Mouse (Mus musculus): Measurements from ENCODE around the gene Wdr47. TPM values are rescaled to one million over a fixed set of nuclear protein-coding genes. Genes with fewer than 3 reads are reported as not detected.
"Not testable (repeated sequence)": the region's sequence is repeated elsewhere in the genome, so short reads cannot be mapped to it uniquely, and the experiment has no call there.

Wdr47 gene
- polyA plus RNA-seq, 1 experiment from 2014 or later = 8.5 TPM

GRCm38 (mm10) chr3:108567990-108568877, 22.8 kb upstream of the Wdr47 start:
- Histone ChIP-seq H3K9ac (ENCODE audit: low read depth, low read length) (no peak overlapping the region), H3K27me3 (ENCODE audit: control insufficient read depth, insufficient read depth, low read length) (no peaks in the 10 kb centered on the region), H3K4me2 (replicated peaks; ENCODE audit: low read depth, low read length) (no peak overlapping the region), H3K4me1 (ENCODE audit: control insufficient read depth, insufficient read depth, low read length) (peaks cover 10% of the 10 kb centered on the region), H3K4me3 (ENCODE audit: low read length) (no peak overlapping the region), H3K9me3 (ENCODE audit: control insufficient read depth, low read length) (no peaks in the 10 kb centered on the region), H3K36me3 (ENCODE audit: control insufficient read depth, insufficient read depth, low read length) (no peaks in the 10 kb centered on the region), H3K27ac (ENCODE audit: low read depth, low read length) (no peak overlapping the region)
- no peak for ATAC-seq (ENCODE audit: low FRiP score, low TSS enrichment)
- 58% methylated on average over 15 of the region's 15 CpGs for WGBS

GRCm38 (mm10) chr3:108569636-108570035, 21.4 kb upstream of the Wdr47 start:
- not testable (repeated sequence) for ATAC-seq (ENCODE audit: low FRiP score, low TSS enrichment)
- peaks cover 16% of the 10 kb centered on the region for H3K4me1 ChIP-seq (ENCODE audit: control insufficient read depth, insufficient read depth, low read length)

GRCm38 (mm10) chr3:108570813-108571212, 20.3 kb upstream of the Wdr47 start:
- peak overlapping the region; percentile 62; the same call in 1 of the 2 replicates for H3K4me3 ChIP-seq (ENCODE audit: low read length)
- no peak for ATAC-seq (ENCODE audit: low FRiP score, low TSS enrichment)
- H3K4me2 ChIP-seq (replicated peaks; ENCODE audit: low read depth, low read length) = peak overlapping the region; percentile 39
- H3K36me3 ChIP-seq (ENCODE audit: control insufficient read depth, insufficient read depth, low read length) = no peaks in the 10 kb centered on the region
- H3K27me3 ChIP-seq (ENCODE audit: control insufficient read depth, insufficient read depth, low read length) = no peaks in the 10 kb centered on the region
- H3K4me1 ChIP-seq (ENCODE audit: control insufficient read depth, insufficient read depth, low read length) = peaks cover 16% of the 10 kb centered on the region
- no peak overlapping the region for H3K9ac ChIP-seq (ENCODE audit: low read depth, low read length)
- no peak overlapping the region for H3K27ac ChIP-seq (ENCODE audit: low read depth, low read length)
- no peaks in the 10 kb centered on the region for H3K9me3 ChIP-seq (ENCODE audit: control insufficient read depth, low read length)
- 86% methylated on average over 14 of the region's 14 CpGs for WGBS

More at GRCm38 (mm10) chr3:108569636-108570035, 21.4 kb upstream of the Wdr47 start:
- H3K27me3 ChIP-seq (ENCODE audit: control insufficient read depth, insufficient read depth, low read length); H3K36me3 ChIP-seq (ENCODE audit: control insufficient read depth, insufficient read depth, low read length); H3K9ac ChIP-seq (ENCODE audit: low read depth, low read length); H3K4me2 ChIP-seq (replicated peaks; ENCODE audit: low read depth, low read length); H3K9me3 ChIP-seq (ENCODE audit: control insufficient read depth, low read length); H3K4me3 ChIP-seq (ENCODE audit: low read length); H3K27ac ChIP-seq (ENCODE audit: low read depth, low read length): not testable (repeated sequence)
- 62% methylated on average over 3 of the region's 3 CpGs for WGBS

GRCm38 (mm10) chr3:108571443-108572294, 19.4 kb upstream of the Wdr47 start, which contains the start of gene Taf13:
Gene Taf13, plus strand, starts transcription at chr3:108571698.
- Histone ChIP-seq H3K9ac (ENCODE audit: low read depth, low read length) (peak within 1 kb of the TSS; percentile 68), H3K9me3 (ENCODE audit: control insufficient read depth, low read length) (no peaks in the 10 kb centered on the region), H3K27ac (ENCODE audit: low read depth, low read length) (no peak within 1 kb of the TSS), H3K4me1 (ENCODE audit: control insufficient read depth, insufficient read depth, low read length) (peaks cover 16% of the 10 kb centered on the region), H3K4me3 (ENCODE audit: low read length) (peak within 1 kb of the TSS; percentile 62), H3K4me2 (replicated peaks; ENCODE audit: low read depth, low read length) (peak within 1 kb of the TSS; percentile 56), H3K27me3 (ENCODE audit: control insufficient read depth, insufficient read depth, low read length) (no peaks in the 10 kb centered on the region), H3K36me3 (ENCODE audit: control insufficient read depth, insufficient read depth, low read length) (no peaks in the 10 kb centered on the region)
- peak; percentile 99 for ATAC-seq (ENCODE audit: low FRiP score, low TSS enrichment)
- under 1% methylated on average over 42 of the region's 42 CpGs for WGBS

- peak overlapping the region; percentile 56 for H3K4me2 ChIP-seq (replicated peaks; ENCODE audit: low read depth, low read length)
- no peaks in the 10 kb centered on the region for H3K27me3 ChIP-seq (ENCODE audit: control insufficient read depth, insufficient read depth, low read length)
- no peaks in the 10 kb centered on the region for H3K36me3 ChIP-seq (ENCODE audit: control insufficient read depth, insufficient read depth, low read length)
- H3K9ac ChIP-seq (ENCODE audit: low read depth, low read length) = peak overlapping the region; percentile 68
- 42% methylated on average over 18 of the region's 18 CpGs for WGBS
- H3K4me3 ChIP-seq (ENCODE audit: low read length) = peak overlapping the region; percentile 62
- H3K4me1 ChIP-seq (ENCODE audit: control insufficient read depth, insufficient read depth, low read length) = peaks cover 16% of the 10 kb centered on the region
- no peak for ATAC-seq (ENCODE audit: low FRiP score, low TSS enrichment)
- no peak overlapping the region for H3K27ac ChIP-seq (ENCODE audit: low read depth, low read length)
- no peaks in the 10 kb centered on the region for H3K9me3 ChIP-seq (ENCODE audit: control insufficient read depth, low read length)
These were observed 18.6 kb upstream of the Wdr47 start for GRCm38 (mm10) chr3:108572309-108573010.

- H3K9me3 ChIP-seq (ENCODE audit: control insufficient read depth, low read length) = no peaks in the 10 kb centered on the region
- no peak overlapping the region for H3K4me2 ChIP-seq (replicated peaks; ENCODE audit: low read depth, low read length)
- no peak overlapping the region for H3K27ac ChIP-seq (ENCODE audit: low read depth, low read length)
- ATAC-seq (ENCODE audit: low FRiP score, low TSS enrichment) = no peak
- no peak overlapping the region for H3K4me3 ChIP-seq (ENCODE audit: low read length)
- 79% methylated on average over 5 of the region's 5 CpGs for WGBS
- H3K9ac ChIP-seq (ENCODE audit: low read depth, low read length) = no peak overlapping the region
- no peaks in the 10 kb centered on the region for H3K27me3 ChIP-seq (ENCODE audit: control insufficient read depth, insufficient read depth, low read length)
- H3K36me3 ChIP-seq (ENCODE audit: control insufficient read depth, insufficient read depth, low read length) = no peaks in the 10 kb centered on the region
- peaks cover 16% of the 10 kb centered on the region for H3K4me1 ChIP-seq (ENCODE audit: control insufficient read depth, insufficient read depth, low read length)
These were observed 17.1 kb upstream of the Wdr47 start for GRCm38 (mm10) chr3:108574018-108574417.

- H3K27ac ChIP-seq (ENCODE audit: low read depth, low read length) = no peak overlapping the region
- H3K9me3 ChIP-seq (ENCODE audit: control insufficient read depth, low read length) = no peaks in the 10 kb centered on the region
- no peak overlapping the region for H3K4me3 ChIP-seq (ENCODE audit: low read length)
- ATAC-seq (ENCODE audit: low FRiP score, low TSS enrichment) = no peak
- H3K36me3 ChIP-seq (ENCODE audit: control insufficient read depth, insufficient read depth, low read length) = peaks cover 6% of the 10 kb centered on the region; the same call in 1 of the 2 replicates
- H3K4me1 ChIP-seq (ENCODE audit: control insufficient read depth, insufficient read depth, low read length) = no peaks in the 10 kb centered on the region
- no peaks in the 10 kb centered on the region for H3K27me3 ChIP-seq (ENCODE audit: control insufficient read depth, insufficient read depth, low read length)
- no peak overlapping the region for H3K4me2 ChIP-seq (replicated peaks; ENCODE audit: low read depth, low read length)
- 90% methylated on average over 4 of the region's 4 CpGs for WGBS
- H3K9ac ChIP-seq (ENCODE audit: low read depth, low read length) = no peak overlapping the region
These were observed 6.5 kb upstream of the Wdr47 start for GRCm38 (mm10) chr3:108584580-108584979.

GRCm38 (mm10) chr3:108588446-108588845, 2.6 kb upstream of the Wdr47 start:
- no peaks in the 10 kb centered on the region for H3K27me3 ChIP-seq (ENCODE audit: control insufficient read depth, insufficient read depth, low read length)
- no peak overlapping the region for H3K9ac ChIP-seq (ENCODE audit: low read depth, low read length)
- no peaks in the 10 kb centered on the region for H3K9me3 ChIP-seq (ENCODE audit: control insufficient read depth, low read length)
- no peaks in the 10 kb centered on the region for H3K36me3 ChIP-seq (ENCODE audit: control insufficient read depth, insufficient read depth, low read length)
- H3K4me1 ChIP-seq (ENCODE audit: control insufficient read depth, insufficient read depth, low read length) = no peaks in the 10 kb centered on the region
- ATAC-seq (ENCODE audit: low FRiP score, low TSS enrichment) = no peak
- 53% methylated on average over 2 of the region's 2 CpGs for WGBS
- H3K4me3 ChIP-seq (ENCODE audit: low read length) = no peak overlapping the region
- H3K27ac ChIP-seq (ENCODE audit: low read depth, low read length) = no peak overlapping the region
- H3K4me2 ChIP-seq (replicated peaks; ENCODE audit: low read depth, low read length) = no peak overlapping the region
